ENCODE assay signal across 28 mouse cellular contexts in genomic region chr1:138172096-138172495, GRCm38 (mm10). TPM values are rescaled to one million over a fixed set of nuclear protein-coding genes. Genes with fewer than 3 reads are reported as not detected.
A peak's percentile ranks its signal among the peaks of the same experiment; 100 is the strongest.
DNase-seq lines count a peak whose midpoint lies in the region; ATAC-seq lines count a peak whose summit lies in the region.
"Had no signal": no experiment of that assay in that cellular context is flagged by ENCODE, and none has a peak within 500 bp of the region (broad histone marks: within the 10 kb centered on the region; RNA-seq: fewer than 3 reads in every experiment).

No protein-coding gene starts in this region.

- no peaks in the 10 kb centered on the region for H3K9me3 ChIP-seq in megakaryocyte, embryonic 14.5 days
- no peaks in the 10 kb centered on the region for H3K9me3 ChIP-seq in forebrain, embryonic 12.5 days
- H3K9me3 ChIP-seq: embryonic facial prominence, embryonic 13.5 days; forebrain, embryonic 13.5 days; heart, embryonic 13.5 days; limb, embryonic 15.5 days; lung, embryonic 15.5 days; midbrain, embryonic 12.5 days had no signal

- peak; percentile 71 for DNase-seq in CD4-positive helper T cell, adult 2 months (ENCODE audit: low read depth, low spot score)
- DNase-seq in naive thymus-derived CD4-positive, alpha-beta T cell, adult 2 months (ENCODE audit: low read depth), result peak; percentile 64
- no peak for DNase-seq in MN1 (ENCODE audit: low spot score)
- DNase-seq: B cell, adult 2 months; cerebellum, adult 2 months; cerebellum, postnatal 36 days; embryo, embryonic 11 days; gastrocnemius, postnatal 36 days; heart, adult 2 months; kidney, adult 11 months; left cerebral cortex, postnatal 4 days; lung, postnatal 36 days; retina, postnatal 1 day; right cerebral cortex, postnatal 25 days had no signal

- peaks cover 18% of the 10 kb centered on the region for H3K4me1 ChIP-seq in megakaryocyte, embryonic 14.5 days
- H3K4me1 ChIP-seq in forebrain, embryonic 12.5 days, result no peaks in the 10 kb centered on the region
- H3K4me1 ChIP-seq: embryonic facial prominence, embryonic 13.5 days; forebrain, embryonic 13.5 days; heart, embryonic 13.5 days; limb, embryonic 15.5 days; lung, embryonic 15.5 days; midbrain, embryonic 12.5 days had no signal

- H3K4me2 ChIP-seq in forebrain, embryonic 12.5 days, result no peak overlapping the region
- H3K4me2 ChIP-seq: embryonic facial prominence, embryonic 13.5 days; forebrain, embryonic 13.5 days; heart, embryonic 13.5 days; limb, embryonic 15.5 days; lung, embryonic 15.5 days; midbrain, embryonic 12.5 days had no signal

- H3K27me3 ChIP-seq in megakaryocyte, embryonic 14.5 days (replicated peaks), result no peaks in the 10 kb centered on the region
- H3K27me3 ChIP-seq in forebrain, embryonic 12.5 days, result no peaks in the 10 kb centered on the region
- H3K27me3 ChIP-seq: embryonic facial prominence, embryonic 13.5 days; forebrain, embryonic 13.5 days; heart, embryonic 13.5 days; limb, embryonic 15.5 days; lung, embryonic 15.5 days; midbrain, embryonic 12.5 days had no signal

- no peak for ATAC-seq in megakaryocyte, adult 5-6 weeks (ENCODE audit: poor library complexity, severe bottlenecking)
- ATAC-seq in activated CD4-positive, CD25-positive, alpha-beta regulatory T cell, adult 4 months, result peak; percentile 21
- ATAC-seq in forebrain, embryonic 12.5 days (ENCODE audit: low FRiP score), result no peak
- ATAC-seq: forebrain, embryonic 13.5 days; hindbrain, embryonic 16.5 days had no signal

- WGBS in forebrain, embryonic 12.5 days, result 85% methylated on average over 4 of the region's 4 CpGs

- H3K27ac ChIP-seq in forebrain, embryonic 12.5 days, result no peak overlapping the region
- H3K27ac ChIP-seq: embryonic facial prominence, embryonic 13.5 days; forebrain, embryonic 13.5 days; heart, adult 2 months; heart, embryonic 13.5 days; kidney, postnatal 0 days; limb, embryonic 15.5 days; liver, embryonic 14.5 days; lung, embryonic 15.5 days; midbrain, embryonic 12.5 days had no signal

- H3K4me3 ChIP-seq in megakaryocyte, embryonic 14.5 days (replicated peaks), result peak overlapping the region; percentile 11
- no peak overlapping the region for H3K4me3 ChIP-seq in forebrain, embryonic 12.5 days (replicated peaks)
- H3K4me3 ChIP-seq: embryonic facial prominence, embryonic 13.5 days; erythroblast, embryonic 14.5 days; forebrain, embryonic 13.5 days; heart, adult 2 months; heart, embryonic 13.5 days; limb, embryonic 15.5 days; lung, embryonic 15.5 days; midbrain, embryonic 12.5 days had no signal

- H3K36me3 ChIP-seq in megakaryocyte, embryonic 14.5 days (replicated peaks; ENCODE audit: low read length), result no peaks in the 10 kb centered on the region
- H3K36me3 ChIP-seq in forebrain, embryonic 12.5 days (replicated peaks), result no peaks in the 10 kb centered on the region
- H3K36me3 ChIP-seq: embryonic facial prominence, embryonic 13.5 days; heart, embryonic 13.5 days; limb, embryonic 15.5 days; lung, embryonic 15.5 days; midbrain, embryonic 12.5 days had no signal

- H3K9ac ChIP-seq in forebrain, embryonic 12.5 days, result no peak overlapping the region
- H3K9ac ChIP-seq: embryonic facial prominence, embryonic 13.5 days; forebrain, embryonic 13.5 days; heart, embryonic 13.5 days; limb, embryonic 15.5 days; liver, embryonic 14.5 days; lung, embryonic 15.5 days; midbrain, embryonic 12.5 days had no signal

RNA-seq across cellular contexts. Expression of gene Ptprc, which starts 3.4 kb away (rescaled TPM):
- 2.1 TPM in 1 of 2 replicates, not detected in the other for polyA plus RNA-seq in megakaryocyte, embryonic 14.5 days (2012; ENCODE audit: insufficient read depth, low replicate concordance)
- 547 TPM in 2 replicates for total RNA-seq in megakaryocyte, adult 5-6 weeks (2015)
- 704 and 786 TPM in 2 replicates for total RNA-seq in megakaryocyte, adult 5-6 weeks (2017)
- 1,000 to 10,000 TPM; 1,133 to 1,303 TPM for polyA plus RNA-seq in activated CD4-positive, CD25-positive, alpha-beta regulatory T cell, adult 4 months (2017; shearing (Covaris generic))
- 0.82 and 1.1 TPM in 2 replicates for polyA plus RNA-seq in forebrain, embryonic 12.5 days (2016; fragmentation: Nextera tagmentation; extraction: Ambion mirVana)
- polyA plus RNA-seq: erythroblast, embryonic 14.5 days had no signal

Comparison
In these comparisons a context has a peak if more than half of its experiments do, and no peak if none do; other contexts are left out.
1. RNA of gene Ptprc, which starts 3.4 kb away (polyA plus RNA-seq): 1,133 to 1,303 TPM in activated CD4-positive, CD25-positive, alpha-beta regulatory T cell, adult 4 months; 2.1 TPM in megakaryocyte, embryonic 14.5 days and 0.82 to 1.1 TPM in forebrain, embryonic 12.5 days; every median in the first group is over 100 times any median in the second.